Mouse (Mus musculus): ENCODE results near the gene Wdr60.

- TF ChIP-seq CTCF (IDR thresholded peaks at IDR 0.05; ENCODE audit: borderline replicate concordance, insufficient read depth, low read depth, low read length) (no peak), POLR2A (IDR thresholded peaks at IDR 0.05; ENCODE audit: borderline replicate concordance, insufficient read depth, low read length) (no peak)
Measured at GRCm38 (mm10) chr12:116308612-116309011, 45.8 kb upstream of the Wdr60 start.
